Mouse (Mus musculus) adrenal gland (tissue): ENCODE results near the gene Bckdha.

Source experiments
- intact Hi-C: fragments of 180-260 bp; cut with DNase I; formaldehyde crosslinking; loops from one replicate; pipeline ENCODE4 v1.15.1; 2025

Gene Bckdha

GRCm38 (mm10) chr7:25649839-25650238 lies 8.9 kb downstream of the Bckdha start:
- intact Hi-C loops, result no loop called here

DNA sequence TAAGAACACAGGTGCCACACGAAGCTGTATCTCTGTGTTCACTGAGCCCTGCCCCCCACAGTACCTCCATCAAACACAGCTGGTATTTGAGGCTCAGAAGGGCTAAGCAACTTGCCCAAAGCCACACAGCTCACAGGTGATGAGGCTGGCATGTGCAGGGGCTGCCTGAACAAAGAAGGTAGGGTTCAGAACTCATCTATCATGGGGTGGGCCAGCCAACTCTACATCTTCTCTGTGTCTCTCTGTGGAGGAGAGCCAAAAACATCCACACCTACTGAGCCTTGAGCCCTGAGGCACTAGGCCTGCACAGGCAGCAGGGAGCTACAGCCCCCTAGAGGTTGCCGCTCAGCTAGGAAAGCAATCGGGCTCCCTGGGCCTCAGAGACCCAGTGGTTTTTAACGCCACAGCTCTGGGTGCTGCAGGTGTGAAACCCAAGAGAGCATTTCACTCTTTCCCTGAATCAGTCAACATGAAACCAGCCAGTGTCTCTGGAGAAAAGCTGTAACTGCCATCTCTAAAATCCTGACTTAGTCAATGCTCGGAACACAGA lies 11.1 kb downstream of the Bckdha start:
- intact Hi-C loops, result no loop called here

DNA sequence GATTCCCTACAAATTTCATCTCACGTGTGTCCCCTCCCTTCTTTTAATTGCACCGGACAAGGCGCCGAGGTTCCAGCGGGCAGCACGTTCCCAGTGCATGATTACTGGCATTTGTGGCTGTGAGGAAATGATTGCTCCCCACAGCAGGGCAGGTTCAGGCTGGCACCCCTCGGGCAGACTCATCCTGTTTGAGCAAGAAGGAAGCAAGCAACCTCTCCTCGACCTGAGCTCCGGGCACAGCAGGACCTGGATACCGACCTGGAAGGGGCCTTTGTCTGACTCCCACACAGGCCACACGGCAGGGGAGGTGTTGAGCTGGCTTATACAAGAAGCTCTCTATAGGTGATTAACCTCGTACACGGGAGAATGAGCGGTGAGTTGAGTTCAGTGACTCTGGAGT lies 13.7 kb downstream of the Bckdha start:
- intact Hi-C loops, result no loop called here

GRCm38 (mm10) chr7:25644631-25645030 lies 14.2 kb downstream of the Bckdha start:
- intact Hi-C loops, result no loop called here

GRCm38 (mm10) chr7:25644136-25644535 lies 14.6 kb downstream of the Bckdha start:
- intact Hi-C loops, result no loop called here

GRCm38 (mm10) chr7:25639754-25640153 lies 19.0 kb downstream of the Bckdha start:
- intact Hi-C loops, result no loop called here

DNA sequence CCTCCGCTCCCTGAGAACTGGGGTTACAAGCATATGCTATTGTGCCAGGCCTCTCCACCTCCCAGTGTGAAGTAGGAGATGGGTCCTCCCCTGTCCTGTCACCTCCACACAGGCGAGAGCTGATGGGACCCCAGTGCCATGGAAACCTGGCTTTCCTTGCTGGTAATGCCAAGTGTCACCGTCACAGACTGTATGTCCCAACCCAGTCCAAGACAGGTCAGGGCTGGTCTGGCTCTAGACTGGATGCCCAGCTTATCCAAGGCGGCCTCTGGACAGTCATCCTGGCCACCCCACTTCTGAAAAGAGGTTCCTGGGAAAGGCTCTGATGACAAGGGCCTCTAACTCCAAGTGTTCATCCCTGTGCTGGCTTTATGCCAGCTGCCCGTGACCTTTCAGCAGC lies 21.7 kb downstream of the Bckdha start:
- intact Hi-C loops, result no loop called here

DNA sequence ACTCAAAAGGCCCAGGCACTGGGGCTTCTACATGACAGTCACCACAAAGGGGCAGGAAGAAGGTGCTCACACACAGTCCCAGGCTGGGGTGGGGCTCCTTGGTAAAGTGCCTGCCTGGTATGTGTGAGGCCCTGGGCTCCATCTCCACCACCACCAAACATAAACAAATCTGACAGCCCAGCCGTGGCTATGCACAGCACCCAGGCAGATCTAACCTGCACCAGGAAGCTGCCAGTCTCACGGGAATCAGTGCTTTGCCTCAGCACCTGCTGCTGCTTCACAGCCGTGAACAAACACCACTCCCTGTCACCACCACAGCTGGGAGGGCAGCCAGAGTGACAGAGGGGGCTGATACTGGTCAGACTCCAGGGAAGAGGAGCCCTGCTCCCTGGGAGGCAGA lies 22.4 kb downstream of the Bckdha start:
- intact Hi-C loops, result no loop called here

GRCm38 (mm10) chr7:25632679-25633078 lies 26.1 kb downstream of the Bckdha start:
- intact Hi-C loops, result loop anchor here (5.0 kb wide), 1 partner anchor 35 kb away; no protein-coding TSS in a partner anchor

- intact Hi-C loops, result loop anchor here (10.0 kb wide), 1 partner anchor 1023 kb away; no protein-coding TSS in a partner anchor
These were observed 30.5 kb downstream of the Bckdha start for GRCm38 (mm10) chr7:25628323-25628620.

GRCm38 (mm10) chr7:25627431-25628322 lies 31.1 kb downstream of the Bckdha start:
- intact Hi-C loops, result loop anchor here (10.0 kb wide), 1 partner anchor 1023 kb away; no protein-coding TSS in a partner anchor

DNA sequence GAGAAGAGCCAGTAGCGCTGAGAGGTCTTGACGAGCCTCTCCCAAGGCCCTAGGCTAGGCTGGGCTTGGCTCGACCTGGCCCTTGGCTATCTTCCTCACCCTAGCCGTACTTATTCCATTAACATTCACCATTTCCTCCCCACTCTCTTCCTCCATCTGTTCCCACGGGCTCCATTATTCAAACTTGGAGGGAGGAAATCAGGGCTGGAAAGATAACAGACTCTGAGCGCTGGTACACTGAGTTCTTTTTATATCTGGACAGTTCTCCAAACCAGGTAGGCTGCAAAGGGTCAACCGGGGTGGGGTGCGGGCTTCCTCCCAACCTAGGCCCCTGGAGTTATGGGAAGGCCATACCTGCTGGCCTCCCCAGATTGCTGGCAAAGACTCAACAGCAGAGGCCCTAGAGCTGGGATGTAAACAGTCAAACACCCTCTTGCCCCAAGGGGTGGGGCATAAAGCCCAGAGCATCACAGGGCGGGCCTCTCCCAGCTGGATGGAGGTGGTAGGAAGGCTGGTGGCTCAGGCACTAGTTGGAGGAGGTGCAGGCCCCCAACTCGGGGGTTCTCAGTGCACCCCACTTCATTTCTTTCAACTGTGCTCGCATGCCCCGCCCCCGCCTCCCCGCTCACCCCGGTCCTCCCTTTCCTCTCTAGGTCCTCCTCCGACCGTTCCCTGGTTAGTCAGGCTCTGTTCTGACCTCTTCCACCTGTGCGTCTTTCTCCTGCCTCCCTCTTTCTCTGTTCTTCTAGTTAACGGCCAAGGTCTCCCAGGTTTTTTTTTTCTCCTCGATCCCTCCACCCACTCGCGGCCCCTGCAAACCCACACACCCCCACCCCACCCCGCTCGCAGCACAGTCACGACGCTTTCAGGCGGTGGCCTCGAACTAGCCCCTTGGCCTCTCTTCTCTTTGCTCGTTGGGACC lies 32.0 kb downstream of the Bckdha start, which contains the start of gene B3gnt8:
Gene B3gnt8, plus strand, starts transcription at position 146 of the 922 bp plus-strand sequence.
- intact Hi-C loops, result loop anchor here (10.0 kb wide), 1 partner anchor 1022 kb away; no protein-coding TSS in a partner anchor

GRCm38 (mm10) chr7:25625594-25626250 lies 33.1 kb downstream of the Bckdha start:
- intact Hi-C loops, result loop anchor here (10.0 kb wide), 1 partner anchor 1021 kb away; no protein-coding TSS in a partner anchor

GRCm38 (mm10) chr7:25624851-25625250 lies 33.9 kb downstream of the Bckdha start:
- intact Hi-C loops, result loop anchor here (5.0 to 10.0 kb wide), 2 partner anchors 37 to 1020 kb away; no protein-coding TSS in a partner anchor

- intact Hi-C loops, result loop anchor here (5.0 to 10.0 kb wide), 2 partner anchors 38 to 1019 kb away; no protein-coding TSS in a partner anchor
These were observed 34.9 kb downstream of the Bckdha start for GRCm38 (mm10) chr7:25623857-25624370.

DNA sequence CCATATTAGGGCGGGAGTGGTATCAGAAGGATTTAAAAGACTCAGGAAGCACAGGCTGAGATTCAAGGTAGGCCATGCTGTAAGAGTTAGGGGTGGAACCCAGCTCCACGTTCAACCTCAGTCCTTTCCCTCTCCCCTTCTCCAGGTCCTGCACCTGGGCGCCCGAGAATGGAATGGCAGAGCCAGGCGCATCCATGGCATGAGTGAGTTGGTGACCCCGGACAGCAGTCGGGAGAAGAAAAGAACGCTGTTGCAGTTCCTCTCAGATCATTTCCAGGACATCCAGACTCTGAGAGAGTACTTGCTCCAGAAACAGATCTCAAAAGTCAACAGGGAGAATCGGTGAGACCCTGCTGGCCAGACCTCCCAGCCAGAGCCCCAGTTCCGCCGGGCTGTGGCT lies 38.0 kb downstream of the Bckdha start:
- intact Hi-C loops, result loop anchor here (5.0 to 10.0 kb wide), 2 partner anchors 42 to 1016 kb away; no protein-coding TSS in a partner anchor

DNA sequence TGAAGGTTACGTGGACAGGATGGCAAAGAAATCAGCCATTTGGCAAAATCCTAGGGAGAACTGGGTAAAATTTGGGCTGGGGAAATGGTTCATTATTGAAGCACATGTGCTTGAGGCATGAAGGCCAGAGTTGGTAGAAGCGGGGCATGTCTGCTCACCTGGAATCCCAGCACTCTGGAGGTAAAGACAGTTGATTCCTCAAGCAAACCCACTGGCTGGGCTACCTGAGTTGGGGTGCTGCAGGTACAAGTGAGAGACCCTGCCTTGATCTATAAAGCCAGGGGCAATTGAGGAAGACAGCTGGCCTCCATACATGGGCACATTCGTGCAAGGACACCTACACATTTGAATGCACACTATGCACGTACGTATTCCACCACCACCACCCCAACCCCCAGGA lies 38.7 kb downstream of the Bckdha start:
- intact Hi-C loops, result loop anchor here (5.0 to 10.0 kb wide), 2 partner anchors 42 to 1015 kb away; no protein-coding TSS in a partner anchor

GRCm38 (mm10) chr7:25619722-25619991 lies 39.1 kb downstream of the Bckdha start:
- intact Hi-C loops, result no loop called here

DNA sequence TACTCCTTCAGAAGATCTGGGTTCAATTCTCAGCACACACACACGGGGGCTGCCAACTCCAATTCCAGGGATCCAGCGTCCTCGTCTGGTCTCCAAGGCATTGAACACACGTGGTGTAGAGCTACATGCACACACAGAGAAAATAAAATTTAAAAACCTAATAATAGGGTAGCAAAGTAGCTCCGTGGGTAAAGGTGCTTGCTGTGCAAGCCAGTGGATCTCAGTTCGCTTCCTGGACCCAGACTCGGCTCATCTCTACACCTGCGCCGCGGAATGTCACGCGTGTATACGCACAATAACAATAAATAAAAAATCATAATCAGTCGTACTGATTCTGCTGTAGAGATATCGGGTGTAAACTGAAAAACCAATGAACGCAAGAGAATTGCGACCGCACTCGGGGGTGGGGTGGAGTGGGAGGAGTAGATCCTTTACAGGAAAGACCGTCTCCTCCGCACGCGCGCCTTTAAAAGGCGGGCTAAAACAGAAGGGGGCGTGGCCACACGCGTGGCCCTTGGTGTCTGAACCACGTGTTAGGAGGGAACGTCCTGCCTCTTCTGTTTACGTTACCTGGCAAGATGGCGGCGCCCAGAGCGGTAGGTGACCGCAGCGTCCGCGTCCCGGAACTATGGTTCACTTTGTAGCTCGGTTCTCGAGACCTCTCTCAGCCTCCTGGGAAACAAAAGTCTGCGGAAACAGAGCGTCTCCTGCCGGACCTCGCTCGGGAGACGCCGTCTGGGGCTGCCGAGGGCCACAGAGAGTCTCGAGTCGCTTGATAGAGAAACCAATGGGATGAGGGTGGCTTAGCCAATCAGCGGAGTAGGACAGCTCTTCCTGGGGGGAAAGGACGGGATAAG lies 39.7 kb downstream of the Bckdha start, which contains the start of gene Dmac2:
Gene Dmac2, plus strand, starts transcription at position 550 of the 857 bp plus-strand sequence.
- intact Hi-C loops, result no loop called here
